Comparison of ENCODE assay signal across 8 mouse cellular contexts in genomic region chr11:96464716-96465060, GRCm38 (mm10). TPM values are rescaled to one million over a fixed set of nuclear protein-coding genes. Genes with fewer than 3 reads are reported as not detected.
A peak's percentile ranks its signal among the peaks of the same experiment; 100 is the strongest.
DNase-seq lines count a peak whose midpoint lies in the region; ATAC-seq and TF ChIP-seq lines count a peak whose summit lies in the region.

No protein-coding gene starts in this region.

- no peaks in the 10 kb centered on the region for H3K9me3 ChIP-seq in embryonic facial prominence, embryonic 12.5 days
- H3K9me3 ChIP-seq in hindbrain, postnatal 0 days (ENCODE audit: low read length) = no peaks in the 10 kb centered on the region
- no peaks in the 10 kb centered on the region for H3K9me3 ChIP-seq in midbrain, embryonic 12.5 days

- H3K36me3 ChIP-seq in embryonic facial prominence, embryonic 12.5 days = no peaks in the 10 kb centered on the region
- no peaks in the 10 kb centered on the region for H3K36me3 ChIP-seq in hindbrain, postnatal 0 days (ENCODE audit: insufficient read depth, low read length)
- H3K36me3 ChIP-seq in midbrain, embryonic 12.5 days = no peaks in the 10 kb centered on the region

- DNase-seq in kidney, adult 11 months = peak; percentile 6
- DNase-seq in kidney, postnatal 14 days = no peak
- DNase-seq in hindbrain, postnatal 0 days (ENCODE audit: low spot score) = no peak
- no peak for DNase-seq in gastrocnemius, postnatal 4 days (ENCODE audit: low spot score in 2 of 2)
- DNase-seq in ovary, postnatal 10 days (ENCODE audit: low spot score) = no peak
- no peak for DNase-seq in gastrocnemius, adult 18-20 months (ENCODE audit: low spot score)

- no peak for TF ChIP-seq CTCF in hindbrain, postnatal 0 days (IDR thresholded peaks at IDR 0.05; ENCODE audit: low read depth)

- peaks cover 41% of the 10 kb centered on the region for H3K27me3 ChIP-seq in embryonic facial prominence, embryonic 12.5 days
- H3K27me3 ChIP-seq in hindbrain, postnatal 0 days (ENCODE audit: insufficient read depth, low read length) = no peaks in the 10 kb centered on the region
- H3K27me3 ChIP-seq in midbrain, embryonic 12.5 days = peaks cover 34% of the 10 kb centered on the region

- H3K4me1 ChIP-seq in embryonic facial prominence, embryonic 12.5 days = peaks cover 18% of the 10 kb centered on the region
- peaks cover 21% of the 10 kb centered on the region for H3K4me1 ChIP-seq in hindbrain, postnatal 0 days (ENCODE audit: insufficient read depth, low read length)
- peaks cover 43% of the 10 kb centered on the region for H3K4me1 ChIP-seq in midbrain, embryonic 12.5 days

- H3K27ac ChIP-seq in embryonic facial prominence, embryonic 12.5 days = no peak overlapping the region
- H3K27ac ChIP-seq in hindbrain, postnatal 0 days = no peak overlapping the region
- no peak overlapping the region for H3K27ac ChIP-seq in midbrain, embryonic 12.5 days (replicated peaks)

- no peak overlapping the region for H3K9ac ChIP-seq in embryonic facial prominence, embryonic 12.5 days
- H3K9ac ChIP-seq in hindbrain, postnatal 0 days (replicated peaks; ENCODE audit: low read length) = no peak overlapping the region; the same call in 1 of the 2 replicates
- no peak overlapping the region for H3K9ac ChIP-seq in midbrain, embryonic 12.5 days (replicated peaks)

- peak overlapping the region; percentile 60 for H3K4me2 ChIP-seq in embryonic facial prominence, embryonic 12.5 days (replicated peaks)
- peak overlapping the region; percentile 65 for H3K4me2 ChIP-seq in hindbrain, postnatal 0 days (ENCODE audit: low read depth, low read length)
- peak overlapping the region; percentile 66 for H3K4me2 ChIP-seq in midbrain, embryonic 12.5 days (replicated peaks)

- WGBS in embryonic facial prominence, embryonic 12.5 days = 19% methylated on average over 5 of the region's 5 CpGs
- WGBS in hindbrain, postnatal 0 days = 24% methylated on average over 5 of the region's 5 CpGs
- WGBS in midbrain, embryonic 12.5 days = 23% methylated on average over 5 of the region's 5 CpGs

- ATAC-seq in embryonic facial prominence, embryonic 12.5 days (ENCODE audit: insufficient number of reproducible peaks, insufficient read depth, low FRiP score, low TSS enrichment) = no peak
- ATAC-seq in hindbrain, postnatal 0 days = no peak
- ATAC-seq in midbrain, embryonic 12.5 days (ENCODE audit: low FRiP score, low read depth) = no peak

- peak overlapping the region; percentile 30 for H3K4me3 ChIP-seq in embryonic facial prominence, embryonic 12.5 days
- H3K4me3 ChIP-seq in hindbrain, postnatal 0 days (ENCODE audit: low read length) = peak overlapping the region; percentile 35
- H3K4me3 ChIP-seq in midbrain, embryonic 12.5 days = peak overlapping the region; percentile 39

RNA-seq across cellular contexts. Expression of gene Skap1, which starts 0.3 kb away (rescaled TPM):
- polyA plus RNA-seq in embryonic facial prominence, embryonic 12.5 days (2016; fragmentation: Nextera tagmentation; extraction: Ambion mirVana) = 0.32 and 0.50 TPM in 2 replicates
- 0.83 and 2.5 TPM in 2 replicates for total RNA-seq in hindbrain, postnatal 0 days (2014; rRNA removed)
- polyA plus RNA-seq in hindbrain, postnatal 0 days (2015; fragmentation: Nextera tagmentation; extraction: Ambion mirVana) = 5.7 and 7.4 TPM in 2 replicates
- polyA plus RNA-seq in midbrain, embryonic 12.5 days (2016; fragmentation: Nextera tagmentation; extraction: Ambion mirVana) = 1.7 and 2.0 TPM in 2 replicates
- total RNA-seq in gastrocnemius, postnatal 4 days (2021) = under 1 TPM in 1 of 2 experiments, not detected in 1; 0.39 TPM
- not detected for total RNA-seq in gastrocnemius, adult 18-20 months (2021)
